Mouse (Mus musculus) cerebellum, adult 9-10 months (tissue): Measurements from ENCODE around the gene Dusp10.

Source experiments
- DNase-seq: peaks from one replicate; pipeline ENCODE4 v3.0.0; 2022

Dusp10 gene

GRCm38 (mm10) chr1:184032682-184033389 lies 19.7 kb downstream of the Dusp10 start:
- no peak for DNase-seq

DNA sequence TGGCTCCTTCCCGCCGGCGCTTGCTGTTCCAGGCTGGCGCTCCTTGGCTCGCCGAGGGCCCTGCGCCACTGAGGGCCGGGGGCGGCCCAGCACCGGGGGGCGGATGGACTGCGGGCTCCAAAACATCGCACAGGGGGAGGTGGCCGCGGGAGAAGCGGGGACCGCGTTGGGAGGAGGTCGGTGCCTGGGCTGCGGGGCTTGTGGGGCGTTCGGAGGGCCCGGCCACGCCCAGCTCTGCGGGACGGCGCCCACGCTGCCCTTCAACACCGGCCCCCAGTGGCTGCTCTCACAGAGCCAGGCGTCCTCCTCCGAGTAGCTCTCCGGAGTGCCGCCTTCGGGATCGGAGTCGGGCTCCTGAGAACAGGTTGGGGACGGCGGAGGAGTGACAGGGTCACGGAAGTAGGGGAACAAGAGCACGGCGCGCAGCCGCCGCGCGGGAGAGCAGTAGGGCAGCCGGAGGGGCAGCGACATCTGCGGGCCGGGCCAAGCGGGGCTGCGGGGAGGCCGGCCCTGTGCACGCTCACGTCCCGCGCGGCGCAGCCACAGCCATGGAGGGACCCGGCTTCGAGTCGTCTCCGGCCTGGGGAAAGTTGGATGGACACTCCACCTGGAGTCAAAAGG lies 20.4 kb downstream of the Dusp10 start:
- DNase-seq = peak; percentile 76

- DNase-seq = peak; percentile 99
These were observed 21.0 kb downstream of the Dusp10 start, which contains the start of gene 1700056E22Rik for GRCm38 (mm10) chr1:184034011-184034557. Gene 1700056E22Rik, minus strand, starts transcription at chr1:184034301.

DNA sequence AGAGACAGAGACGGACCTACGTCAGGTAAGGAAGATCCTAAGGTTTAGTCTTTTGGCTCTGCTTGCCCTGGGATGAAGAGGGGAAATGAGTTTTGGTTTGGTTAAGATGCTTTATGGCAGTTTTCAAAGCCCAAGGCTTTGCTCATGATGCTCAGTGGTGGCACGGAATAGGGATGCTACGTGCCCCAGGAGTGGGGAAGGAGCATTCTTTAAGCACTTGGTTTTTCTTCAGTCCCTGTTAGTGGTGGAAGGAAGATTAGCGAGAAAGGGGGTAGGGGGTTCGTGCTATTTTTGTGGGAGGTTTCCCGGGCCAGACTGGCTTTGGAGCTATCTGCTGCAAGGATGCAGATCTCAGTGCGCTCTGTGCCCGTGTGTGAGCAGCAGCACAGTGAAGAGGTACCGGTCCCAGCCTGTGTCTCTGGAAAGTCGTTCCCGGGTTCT lies 21.7 kb downstream of the Dusp10 start:
- peak; percentile 58 for DNase-seq

GRCm38 (mm10) chr1:184035346-184035903 lies 22.3 kb downstream of the Dusp10 start:
- DNase-seq = peak; percentile 52

- no peak for DNase-seq
These were observed 24.7 kb downstream of the Dusp10 start for GRCm38 (mm10) chr1:184037802-184038201.

DNA sequence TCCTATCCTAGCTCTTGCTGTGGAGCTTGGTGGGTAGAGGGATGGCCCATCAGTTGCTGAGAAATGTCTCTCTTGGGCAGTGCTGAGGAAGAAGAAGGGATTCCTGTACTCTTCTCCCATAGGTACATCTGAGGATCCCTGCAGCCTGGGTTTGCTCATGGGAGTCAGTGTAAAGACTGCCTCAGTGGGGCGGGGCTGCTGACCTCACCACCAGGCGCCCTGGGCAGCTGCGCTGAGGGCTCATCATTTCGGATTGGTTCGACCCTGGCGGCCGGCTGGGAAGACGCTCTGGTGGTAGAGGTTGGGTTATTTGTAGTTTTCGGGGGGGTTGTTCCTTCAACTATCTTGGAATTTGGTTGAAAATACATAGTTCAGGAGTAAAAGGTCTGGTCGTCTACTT lies 26.2 kb downstream of the Dusp10 start:
- DNase-seq = no peak

DNA sequence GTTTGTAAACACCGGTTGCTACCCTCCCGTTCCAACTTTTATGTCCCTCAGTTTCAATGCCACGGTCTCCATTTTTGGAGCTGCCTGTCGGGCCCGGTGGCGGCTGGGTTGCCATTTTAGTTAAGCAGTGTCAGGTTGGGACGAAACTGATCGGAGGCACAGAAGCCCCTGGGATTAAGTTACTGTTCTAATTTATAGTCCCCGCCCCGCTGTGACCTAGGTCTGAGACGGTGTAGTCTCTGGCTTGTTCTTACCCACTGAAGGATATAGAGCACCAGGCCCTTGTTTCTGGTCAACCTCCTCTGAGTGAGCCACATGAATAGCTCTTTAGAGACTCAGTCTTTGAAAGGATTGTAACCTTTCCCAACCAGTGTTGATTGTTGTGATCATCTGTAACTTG lies 27.1 kb downstream of the Dusp10 start:
- no peak for DNase-seq

GRCm38 (mm10) chr1:184040906-184041305 lies 27.8 kb downstream of the Dusp10 start:
- DNase-seq = no peak

GRCm38 (mm10) chr1:184041778-184042573 lies 28.9 kb downstream of the Dusp10 start:
- DNase-seq = no peak

DNA sequence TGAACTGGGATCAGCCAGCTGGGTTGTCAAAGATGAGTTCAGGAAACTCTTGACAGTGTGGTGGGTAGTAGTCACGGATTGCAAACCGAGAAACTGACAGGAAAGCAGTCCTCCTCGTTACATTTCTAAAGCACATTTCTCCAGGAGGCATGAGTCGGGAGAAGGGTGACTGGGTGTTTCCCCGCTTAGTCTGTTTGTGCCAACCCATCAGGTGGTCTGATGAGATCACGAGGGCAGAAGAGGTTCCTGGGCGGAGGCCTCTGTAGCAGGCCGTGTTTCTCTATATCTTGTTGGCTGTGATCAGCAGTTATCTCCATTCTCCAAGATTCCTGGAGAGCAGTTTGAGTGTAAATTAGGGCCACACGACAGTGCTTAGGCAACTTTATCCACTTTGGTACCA lies 29.6 kb downstream of the Dusp10 start:
- no peak for DNase-seq

- no peak for DNase-seq
These were observed 30.3 kb downstream of the Dusp10 start for GRCm38 (mm10) chr1:184043391-184043790.

DNA sequence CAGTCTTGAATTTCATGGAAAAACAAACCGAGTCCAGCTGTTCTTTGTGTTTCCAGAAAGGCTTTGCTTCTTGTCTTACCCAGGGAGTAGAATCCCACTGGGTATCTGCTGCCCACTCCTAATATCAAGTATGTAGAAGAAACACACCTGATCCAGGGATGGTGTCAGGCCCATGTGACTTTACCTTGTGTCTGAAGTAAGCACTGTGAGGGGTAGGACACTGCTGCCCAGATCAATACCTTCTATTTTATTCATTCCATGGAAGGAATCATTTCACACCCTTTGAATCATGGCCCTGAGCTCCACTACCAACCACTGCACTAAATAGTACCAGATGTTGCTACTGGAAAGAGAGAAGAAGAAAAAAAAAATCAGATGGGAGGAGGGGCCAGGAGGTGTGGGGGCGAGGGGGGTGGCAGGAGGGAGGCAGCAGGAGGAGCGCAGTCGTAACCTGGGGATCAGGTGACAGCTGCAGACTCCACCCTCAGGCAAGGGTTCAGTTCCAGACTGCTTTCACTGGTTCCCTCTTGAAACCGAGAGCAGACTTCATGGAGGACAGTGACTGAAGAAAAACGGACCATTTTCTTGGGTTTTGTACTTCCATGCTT lies 33.1 kb downstream of the Dusp10 start:
- DNase-seq = no peak

- DNase-seq = no peak
These were observed 34.7 kb downstream of the Dusp10 start for GRCm38 (mm10) chr1:184047818-184048217.

- DNase-seq = no peak
These were observed 35.7 kb downstream of the Dusp10 start for GRCm38 (mm10) chr1:184048675-184049418.

DNA sequence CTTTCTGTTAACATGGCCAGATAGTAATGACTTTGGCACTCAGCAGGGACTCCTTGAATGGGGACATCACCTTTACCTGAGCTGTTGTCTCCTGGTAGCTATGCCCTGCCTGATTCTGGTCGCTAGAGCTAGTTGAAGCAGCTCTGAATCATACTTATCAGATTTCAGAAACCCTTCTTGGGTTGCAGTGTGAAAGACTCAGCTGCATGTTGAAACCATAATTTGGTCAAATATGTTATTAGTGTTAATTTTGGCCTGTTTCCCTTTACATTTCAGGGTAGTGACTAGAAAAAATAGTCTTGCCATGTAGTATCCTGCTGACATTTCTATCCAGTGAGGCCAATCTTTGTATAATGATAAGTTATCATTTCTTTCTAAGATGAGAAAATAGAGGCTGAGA lies 38.2 kb downstream of the Dusp10 start:
- DNase-seq = no peak

GRCm38 (mm10) chr1:184051824-184052223 lies 38.7 kb downstream of the Dusp10 start:
- DNase-seq = peak; percentile 61

DNA sequence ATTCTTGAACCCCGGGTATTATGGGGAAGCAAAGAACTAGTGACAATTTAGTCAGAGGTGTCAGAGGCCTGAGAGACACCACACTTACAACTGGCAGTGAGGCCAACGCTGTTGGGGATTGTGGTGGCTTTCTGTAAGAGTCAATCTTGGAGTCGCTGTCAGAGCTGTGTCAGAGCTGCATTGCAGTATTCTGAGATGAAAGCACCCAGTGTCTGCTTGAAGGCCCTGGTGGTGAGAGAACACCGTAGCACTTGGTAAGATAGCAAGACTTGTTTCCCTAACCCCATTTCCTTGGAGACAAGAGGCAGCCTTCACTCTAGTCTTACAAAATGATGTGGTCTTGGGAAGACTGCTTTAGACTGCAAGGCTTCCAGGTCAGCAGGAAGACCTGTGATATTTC lies 39.2 kb downstream of the Dusp10 start:
- DNase-seq = no peak

DNA sequence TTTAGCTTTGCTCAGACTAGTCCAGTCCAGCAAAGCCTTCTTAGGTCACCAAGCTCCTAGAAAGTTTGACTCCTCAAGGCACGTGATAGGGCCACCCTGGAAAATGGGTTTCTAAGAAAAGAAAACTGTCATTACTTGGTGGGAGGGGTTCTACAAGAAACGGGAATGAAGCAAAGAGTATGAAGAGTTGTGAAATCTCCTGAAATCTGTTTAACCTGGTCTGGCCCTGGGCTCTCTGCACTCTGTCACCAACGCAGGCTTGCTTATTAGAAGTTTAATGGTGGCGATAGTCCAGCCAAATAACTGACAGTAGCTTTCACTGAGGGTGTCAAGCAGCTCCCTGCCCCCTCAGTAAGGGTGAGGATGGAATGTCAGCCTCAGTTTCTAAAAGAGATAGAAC lies 40.0 kb downstream of the Dusp10 start:
- no peak for DNase-seq

DNA sequence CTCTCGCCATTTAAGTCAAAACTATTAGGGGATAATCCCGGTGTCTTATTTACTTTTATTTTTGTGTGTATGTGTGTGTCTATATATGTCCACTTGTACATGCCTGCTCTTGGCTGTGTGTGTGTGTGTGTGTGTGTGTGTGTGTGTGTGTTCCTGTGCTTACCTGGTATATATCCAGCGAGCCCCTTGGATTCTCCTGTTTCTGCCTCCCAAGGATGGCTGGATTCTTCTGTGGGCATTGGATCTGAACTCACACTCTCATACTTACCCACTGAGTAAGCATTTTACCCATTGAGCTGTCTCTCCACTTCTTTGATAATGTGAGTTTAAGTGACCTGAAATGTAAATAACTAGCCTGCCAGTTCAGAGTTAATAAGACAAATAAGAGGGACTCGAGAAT lies 40.6 kb downstream of the Dusp10 start:
- DNase-seq = no peak

GRCm38 (mm10) chr1:184054176-184054575 lies 41.1 kb downstream of the Dusp10 start:
- DNase-seq = no peak

GRCm38 (mm10) chr1:184058206-184058605 lies 45.1 kb downstream of the Dusp10 start:
- no peak for DNase-seq
